Mouse (Mus musculus): Measurements from ENCODE around the gene Osbpl9. TPM values are rescaled to one million over a fixed set of nuclear protein-coding genes. Genes with fewer than 3 reads are reported as not detected.

Osbpl9 gene
- polyA plus RNA-seq, 1 experiment from 2014 or later, result 78.6 TPM

DNA sequence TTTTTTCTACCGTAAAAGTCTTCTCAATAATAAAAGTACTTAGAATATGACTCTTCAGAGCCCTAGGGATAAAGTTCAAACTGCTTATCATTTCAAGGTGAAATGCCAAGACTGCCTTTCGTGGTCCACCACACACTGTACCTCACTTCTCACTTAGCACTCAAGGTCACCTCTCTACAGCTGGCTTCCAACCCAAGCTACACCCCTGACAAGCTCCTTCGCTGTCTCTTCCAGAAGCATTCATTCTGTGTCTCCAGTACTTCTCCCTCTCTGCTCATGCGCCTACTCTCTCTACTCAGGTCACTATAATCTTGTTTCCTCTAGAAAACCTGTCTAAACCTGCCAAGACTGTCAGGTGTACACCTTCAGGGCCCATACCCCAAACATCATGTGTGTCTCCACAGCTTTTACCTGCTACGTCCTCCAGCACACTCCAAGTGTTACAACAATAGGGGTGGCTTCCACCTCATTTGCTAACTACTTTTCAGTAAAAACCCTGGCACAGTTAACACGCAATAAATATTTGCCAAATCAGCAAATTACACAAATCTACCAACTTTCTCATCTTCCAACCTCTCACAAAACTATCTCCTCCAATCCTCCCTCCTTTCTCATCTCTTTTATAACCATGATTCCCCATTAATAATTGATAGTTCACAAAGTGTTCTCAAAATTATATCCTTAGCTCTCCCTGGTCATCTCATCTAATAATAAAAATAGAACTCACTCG lies 6.0 kb downstream of the Osbpl9 start:
- H3K4me1 ChIP-seq (replicated peaks; ENCODE audit: insufficient read depth, low read length), result 0 out of 2 replicates have a peak, but pooled peaks cover 6% of the 10 kb centered on the region
- H3K27ac ChIP-seq, result no peak overlapping the region; the same call in 1 of the 2 replicates
- no peak overlapping the region for H3K4me2 ChIP-seq (ENCODE audit: low read length)
- 80% methylated on average over 7 of the region's 7 CpGs for WGBS
- TF ChIP-seq CTCF (IDR thresholded peaks at IDR 0.05; ENCODE audit: low read depth), result no peak
- H3K36me3 ChIP-seq (ENCODE audit: insufficient read depth, low read length), result no peaks in the 10 kb centered on the region
- no peaks in the 10 kb centered on the region for H3K27me3 ChIP-seq (ENCODE audit: insufficient read depth, low read length)
- DNase-seq (ENCODE audit: low spot score) (no peak), ATAC-seq (replicated peaks; ENCODE audit: low FRiP score, low read depth) (no peak)
- no peaks in the 10 kb centered on the region for H3K9me3 ChIP-seq (replicated peaks; ENCODE audit: low read length)
- H3K4me3 ChIP-seq (replicated peaks; ENCODE audit: low read depth, low read length), result no peak overlapping the region
- H3K9ac ChIP-seq (ENCODE audit: low read depth, low read length), result no peak overlapping the region

DNA sequence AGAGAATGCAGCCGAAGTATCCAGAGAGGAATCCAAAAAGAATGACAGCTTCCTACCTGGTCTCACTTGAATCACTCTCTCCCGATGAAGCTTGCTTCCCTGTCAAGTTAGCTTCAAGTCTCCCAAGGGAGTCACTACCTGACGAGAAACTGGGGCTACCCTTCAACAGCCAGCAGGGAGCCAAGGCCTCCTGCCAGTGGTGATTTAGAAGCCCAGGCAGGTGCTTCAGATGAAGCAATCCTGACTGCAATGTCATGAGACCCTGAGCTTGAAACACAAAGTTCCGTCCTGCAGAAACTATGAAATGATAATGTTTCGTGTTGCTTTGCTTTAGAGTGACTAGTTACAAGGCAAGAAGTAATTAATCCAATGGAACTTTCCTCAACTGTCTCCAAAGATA lies 8.2 kb downstream of the Osbpl9 start:
- no peak for TF ChIP-seq CTCF (IDR thresholded peaks at IDR 0.05; ENCODE audit: low read depth)
- Histone ChIP-seq H3K4me1 (replicated peaks; ENCODE audit: insufficient read depth, low read length) (0 out of 2 replicates have a peak, but pooled peaks cover 3% of the 10 kb centered on the region), H3K9ac (ENCODE audit: low read depth, low read length) (no peak overlapping the region), H3K36me3 (ENCODE audit: insufficient read depth, low read length) (no peaks in the 10 kb centered on the region), H3K4me2 (ENCODE audit: low read length) (no peak overlapping the region), H3K27me3 (ENCODE audit: insufficient read depth, low read length) (no peaks in the 10 kb centered on the region), H3K27ac (no peak overlapping the region), H3K4me3 (replicated peaks; ENCODE audit: low read depth, low read length) (no peak overlapping the region), H3K9me3 (replicated peaks; ENCODE audit: low read length) (no peaks in the 10 kb centered on the region)
- ATAC-seq (replicated peaks; ENCODE audit: low FRiP score, low read depth) (no peak), DNase-seq (ENCODE audit: low spot score) (no peak)
- 79% methylated on average over 5 of the region's 5 CpGs for WGBS

DNA sequence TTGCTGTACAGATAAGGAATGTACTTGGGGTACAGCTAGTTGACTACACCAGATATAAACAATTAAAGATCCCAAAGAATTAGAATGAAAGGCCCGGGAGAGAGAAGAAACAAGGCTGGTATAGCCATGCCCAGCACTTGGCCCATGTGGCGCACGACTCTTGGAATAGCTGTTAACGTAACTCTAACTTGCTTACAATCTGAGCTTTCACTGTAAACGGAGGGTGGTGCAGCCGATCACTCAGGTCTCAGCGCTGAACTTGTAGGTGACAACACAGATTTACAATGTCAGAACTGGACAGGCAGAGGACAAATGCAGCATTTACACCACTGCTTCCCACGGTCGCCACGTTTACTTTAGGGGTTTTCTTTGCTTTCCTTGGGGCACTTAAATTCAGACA lies 10.5 kb downstream of the Osbpl9 start:
- Histone ChIP-seq H3K4me1 (replicated peaks; ENCODE audit: insufficient read depth, low read length) (0 out of 2 replicates have a peak, but pooled peaks cover 3% of the 10 kb centered on the region), H3K27me3 (ENCODE audit: insufficient read depth, low read length) (no peaks in the 10 kb centered on the region), H3K9me3 (replicated peaks; ENCODE audit: low read length) (no peaks in the 10 kb centered on the region), H3K4me3 (replicated peaks; ENCODE audit: low read depth, low read length) (no peak overlapping the region), H3K27ac (no peak overlapping the region), H3K4me2 (ENCODE audit: low read length) (no peak overlapping the region), H3K9ac (ENCODE audit: low read depth, low read length) (no peak overlapping the region), H3K36me3 (ENCODE audit: insufficient read depth, low read length) (no peaks in the 10 kb centered on the region)
- DNase-seq (ENCODE audit: low spot score) (no peak), ATAC-seq (replicated peaks; ENCODE audit: low FRiP score, low read depth) (no peak)
- no peak for TF ChIP-seq CTCF (IDR thresholded peaks at IDR 0.05; ENCODE audit: low read depth)
- WGBS, result 49% methylated on average over 10 of the region's 10 CpGs

DNA sequence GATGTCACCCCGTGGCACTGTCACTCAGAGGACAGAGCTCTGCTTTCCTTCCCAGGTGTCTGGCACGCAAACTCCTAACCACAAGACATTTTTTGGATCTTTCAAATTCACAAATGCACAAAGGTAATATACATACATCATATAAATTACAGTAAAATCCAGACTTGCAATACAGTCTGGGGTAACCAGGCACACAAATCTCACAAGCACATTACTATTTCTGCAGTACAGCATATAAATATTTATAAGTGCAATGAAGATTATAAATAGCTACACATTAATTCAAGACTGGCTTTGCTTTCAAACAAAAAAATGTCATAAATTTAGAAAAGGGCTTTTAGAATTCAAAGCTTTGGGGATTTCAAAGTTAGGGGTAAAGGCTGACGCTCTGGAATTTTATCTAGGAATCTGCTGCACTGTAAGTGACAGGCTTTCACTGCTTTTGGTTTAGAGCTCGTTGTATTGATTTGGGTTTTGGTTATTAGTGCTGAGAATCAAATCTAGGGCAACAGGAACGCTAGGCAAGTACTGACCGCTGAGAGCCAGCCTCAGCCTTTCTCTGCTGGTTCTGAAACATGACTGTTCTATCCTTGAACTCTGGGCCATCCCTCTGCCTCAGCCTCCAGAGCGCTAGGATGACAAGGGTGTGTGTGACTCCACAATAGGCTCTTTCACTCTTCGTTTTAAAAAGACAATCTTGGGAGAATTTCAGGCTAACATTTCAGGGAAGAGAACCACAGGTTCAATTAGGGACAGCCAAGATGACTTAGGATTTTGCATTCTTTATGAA lies 16.3 kb downstream of the Osbpl9 start:
- Histone ChIP-seq H3K36me3 (ENCODE audit: insufficient read depth, low read length) (no peaks in the 10 kb centered on the region), H3K4me2 (ENCODE audit: low read length) (no peak overlapping the region), H3K9ac (ENCODE audit: low read depth, low read length) (no peak overlapping the region), H3K4me3 (replicated peaks; ENCODE audit: low read depth, low read length) (no peak overlapping the region), H3K27me3 (ENCODE audit: insufficient read depth, low read length) (no peaks in the 10 kb centered on the region), H3K4me1 (replicated peaks; ENCODE audit: insufficient read depth, low read length) (no peaks in the 10 kb centered on the region), H3K27ac (no peak overlapping the region), H3K9me3 (replicated peaks; ENCODE audit: low read length) (no peaks in the 10 kb centered on the region)
- DNase-seq (ENCODE audit: low spot score), result peak; percentile 36
- TF ChIP-seq CTCF (IDR thresholded peaks at IDR 0.05; ENCODE audit: low read depth), result no peak
- no peak for ATAC-seq (replicated peaks; ENCODE audit: low FRiP score, low read depth)
- 77% methylated on average over 8 of the region's 8 CpGs for WGBS

DNA sequence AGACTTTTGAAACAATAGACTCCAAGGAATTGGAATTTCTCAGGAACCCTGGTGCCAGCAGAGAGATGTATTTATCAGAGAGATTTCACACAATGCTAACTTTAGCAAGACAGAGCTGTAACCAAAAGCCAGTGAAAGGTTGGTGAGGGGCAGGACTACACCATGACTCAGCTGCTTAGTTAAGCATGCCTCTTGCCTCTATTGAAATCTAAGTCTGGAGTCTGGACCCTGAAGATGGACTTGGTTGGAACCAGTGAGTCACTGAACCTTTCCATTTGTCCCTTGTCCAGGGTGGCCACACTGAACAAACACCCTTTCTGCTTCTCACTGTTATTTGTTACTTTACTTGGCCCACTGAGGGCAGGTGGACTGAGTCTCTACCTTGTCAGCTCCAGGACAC lies 26.4 kb downstream of the Osbpl9 start:
- H3K4me2 ChIP-seq (ENCODE audit: low read length), result no peak overlapping the region
- H3K4me1 ChIP-seq (replicated peaks; ENCODE audit: insufficient read depth, low read length), result no peaks in the 10 kb centered on the region
- H3K9ac ChIP-seq (ENCODE audit: low read depth, low read length), result no peak overlapping the region
- no peaks in the 10 kb centered on the region for H3K36me3 ChIP-seq (ENCODE audit: insufficient read depth, low read length)
- DNase-seq (ENCODE audit: low spot score) (no peak), ATAC-seq (replicated peaks; ENCODE audit: low FRiP score, low read depth) (no peak)
- H3K4me3 ChIP-seq (replicated peaks; ENCODE audit: low read depth, low read length), result no peak overlapping the region
- no peaks in the 10 kb centered on the region for H3K9me3 ChIP-seq (replicated peaks; ENCODE audit: low read length)
- no peak overlapping the region for H3K27ac ChIP-seq
- H3K27me3 ChIP-seq (ENCODE audit: insufficient read depth, low read length), result no peaks in the 10 kb centered on the region
- TF ChIP-seq CTCF (IDR thresholded peaks at IDR 0.05; ENCODE audit: low read depth), result no peak

DNA sequence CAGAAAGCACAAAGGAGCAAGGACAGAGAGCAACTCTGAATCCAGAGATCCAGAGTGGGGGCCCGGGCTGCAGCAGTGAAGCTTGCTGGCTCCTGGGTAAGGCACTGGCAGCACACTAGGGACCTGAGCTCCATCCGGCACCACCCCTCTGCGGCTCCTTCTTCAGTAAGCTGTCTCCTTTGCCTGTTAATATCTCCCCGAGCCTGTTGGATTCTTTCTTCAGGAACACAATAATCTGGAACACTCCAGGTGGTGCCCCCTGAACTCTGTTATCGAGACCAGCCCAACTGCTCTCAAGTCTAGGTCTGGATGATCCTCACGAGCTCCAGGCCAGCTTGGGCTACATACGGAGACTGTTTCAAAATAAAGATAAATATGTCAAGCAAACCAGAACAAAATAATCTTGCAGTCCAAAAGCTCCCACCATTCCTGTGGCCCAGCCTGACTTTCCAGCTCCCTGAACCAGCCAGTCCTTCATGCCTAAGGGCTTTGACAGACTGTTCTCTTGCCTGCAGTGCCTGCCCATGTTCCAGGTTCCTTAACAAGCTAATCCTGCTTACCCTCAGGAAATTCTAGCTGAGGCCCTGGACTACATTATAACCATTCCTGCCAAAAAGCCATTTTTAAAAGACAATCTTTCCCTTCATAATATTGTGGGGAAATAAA lies 28.2 kb downstream of the Osbpl9 start:
- DNase-seq (ENCODE audit: low spot score), result no peak
- WGBS, result 41% methylated on average over 7 of the region's 7 CpGs
- Histone ChIP-seq H3K4me1 (replicated peaks; ENCODE audit: insufficient read depth, low read length) (no peaks in the 10 kb centered on the region), H3K4me2 (ENCODE audit: low read length) (no peak overlapping the region), H3K4me3 (replicated peaks; ENCODE audit: low read depth, low read length) (no peak overlapping the region), H3K36me3 (ENCODE audit: insufficient read depth, low read length) (no peaks in the 10 kb centered on the region), H3K9me3 (replicated peaks; ENCODE audit: low read length) (no peaks in the 10 kb centered on the region), H3K27me3 (ENCODE audit: insufficient read depth, low read length) (no peaks in the 10 kb centered on the region), H3K9ac (ENCODE audit: low read depth, low read length) (no peak overlapping the region), H3K27ac (no peak overlapping the region)
- ATAC-seq (replicated peaks; ENCODE audit: low FRiP score, low read depth), result no peak
- TF ChIP-seq CTCF (IDR thresholded peaks at IDR 0.05; ENCODE audit: low read depth), result no peak
